Mouse (Mus musculus): Measurements from ENCODE around the gene Eif2a.

- TF ChIP-seq POLR2A (IDR thresholded peaks at IDR 0.05; ENCODE audit: extremely low read depth, insufficient read depth, low read length) (no peak), CTCF (IDR thresholded peaks at IDR 0.05; ENCODE audit: extremely low read depth, insufficient read depth, low read length) (no peak)
Observed at GRCm38 (mm10) chr3:58512740-58513139, 12.9 kb upstream of the Eif2a start.
